Mouse (Mus musculus) kidney, adult 2 months (tissue): ENCODE results near the gene Msh3. TPM values are rescaled to one million over a fixed set of nuclear protein-coding genes. Genes with fewer than 3 reads are reported as not detected.
"Not testable (repeated sequence)": the region's sequence is repeated elsewhere in the genome, so short reads cannot be mapped to it uniquely, and the experiment has no call there.

Experiments
- DNase-seq: peaks from one replicate; pipeline ENCODE4 v3.0.0; 2021
- H3K27ac ChIP-seq: fragments of 200-500 bp; 2 replicates; pipeline ENCODE4 v1.5.1; 2012; ENCODE audit warnings: low read depth, low read length, control low read depth, inconsistent platforms; ENCODE audit not compliant: insufficient read depth
- H3K27me3 ChIP-seq: fragments of 200-500 bp; replicated peaks from 2 replicates; pipeline ENCODE4 v1.6.1; 2012; ENCODE audit warnings: mild to moderate bottlenecking, moderate library complexity, low read length, inconsistent platforms; ENCODE audit not compliant: control insufficient read depth, insufficient read depth
- H3K36me3 ChIP-seq: fragments of 200-500 bp; 2 replicates; pipeline ENCODE4 v1.6.1; 2012; ENCODE audit warnings: mild to moderate bottlenecking, moderate library complexity, low read length, inconsistent platforms; ENCODE audit not compliant: control insufficient read depth, insufficient read depth
- H3K4me1 ChIP-seq: fragments of 200-500 bp; 2 replicates; pipeline ENCODE4 v1.6.1; 2011; ENCODE audit warnings: low read length; ENCODE audit not compliant: control insufficient read depth, insufficient read depth
- H3K4me3 ChIP-seq: fragments of 200-500 bp; 2 replicates; pipeline ENCODE4 v1.5.1; 2011; ENCODE audit warnings: mild to moderate bottlenecking, low read depth, low read length, control low read depth; ENCODE audit not compliant: insufficient read depth
- CTCF ChIP-seq: fragments of 200-500 bp; conservative IDR thresholded peaks from 2 replicates; pipeline ENCODE4 v1.5.1; 2011; ENCODE audit warnings: low read depth, mild to moderate bottlenecking, control low read depth, low read length, moderate library complexity, mixed read lengths; ENCODE audit not compliant: insufficient read depth, insufficient read length
- POLR2A ChIP-seq: fragments of 200-500 bp; IDR thresholded peaks from one replicate; pipeline ENCODE4 v1.6.1; 2011; ENCODE audit warnings: low read depth, low read length, control low read depth
- WGBS: fragments of 180-500 bp; shearing (Covaris S2); methylation state at CpG from one replicate; pipeline ENCODE4 v1.1.7; 2018; 5-methylcytosine and 5-hydroxymethylcytosine counted together
- polyA plus RNA-seq: library from polyadenylated mRNA; depleted of rRNA; stranded (reverse); fragments of >200 nt; gene quantifications from 2 replicates; pipeline ENCODE4 v1.2.3, GENCODE M21; 2012; rRNA removed

Msh3 gene
- polyA plus RNA-seq, result 5.5 and 6.6 TPM in 2 replicates

GRCm38 (mm10) chr13:92354456-92355271, at the start of gene Msh3, which contains the start of gene Dhfr:
TSS of gene Msh3 (minus strand) at chr13:92355003.
TSS of gene Dhfr (plus strand) at chr13:92354726.
- under 1% methylated on average over 75 of the region's 76 CpGs for WGBS
- Histone ChIP-seq H3K36me3 (no peaks in the 10 kb centered on the region; the same call in 1 of the 2 replicates), H3K4me1 (peaks cover 6% of the 10 kb centered on the region; the same call in 1 of the 2 replicates), H3K27me3 (no peaks in the 10 kb centered on the region), H3K27ac (peak within 1 kb of the TSS; percentile 92), H3K4me3 (peak within 1 kb of the TSS; percentile 91)
- DNase-seq, result peak; percentile 98
- TF ChIP-seq CTCF (peak; percentile 71), POLR2A (peak; percentile 16)

GRCm38 (mm10) chr13:92403496-92403895, 48.7 kb upstream of the Msh3 start:
- Histone ChIP-seq H3K36me3 (no peaks in the 10 kb centered on the region), H3K4me1 (no peaks in the 10 kb centered on the region), H3K27ac (no peak overlapping the region), H3K4me3 (no peak overlapping the region), H3K27me3 (no peaks in the 10 kb centered on the region)
- TF ChIP-seq POLR2A, result no peak
- TF ChIP-seq CTCF, result no peak
- DNase-seq, result no peak
- 62% methylated on average over 3 of the region's 3 CpGs for WGBS

- no peak; the same call in 1 of the 2 replicates for TF ChIP-seq CTCF
- TF ChIP-seq POLR2A, result no peak
- no peaks in the 10 kb centered on the region for H3K4me1 ChIP-seq
- 35% methylated on average over 2 of the region's 2 CpGs for WGBS
- no peak overlapping the region for H3K27ac ChIP-seq
- H3K27me3 ChIP-seq, result no peaks in the 10 kb centered on the region
- H3K36me3 ChIP-seq, result no peaks in the 10 kb centered on the region
- no peak overlapping the region for H3K4me3 ChIP-seq
- peak; percentile 36 for DNase-seq
These were observed 47.3 kb upstream of the Msh3 start for GRCm38 (mm10) chr13:92402063-92402462.

GRCm38 (mm10) chr13:92398491-92399384, 43.9 kb upstream of the Msh3 start:
- WGBS, result 82% methylated on average over 11 of the region's 11 CpGs
- Histone ChIP-seq H3K36me3 (no peaks in the 10 kb centered on the region), H3K4me3 (no peak overlapping the region), H3K27me3 (no peaks in the 10 kb centered on the region), H3K4me1 (no peaks in the 10 kb centered on the region), H3K27ac (no peak overlapping the region)
- TF ChIP-seq CTCF (no peak), POLR2A (no peak)
- DNase-seq, result no peak

GRCm38 (mm10) chr13:92393047-92393661, 38.4 kb upstream of the Msh3 start:
- peak; percentile 13 for DNase-seq
- Histone ChIP-seq H3K36me3 (no peaks in the 10 kb centered on the region), H3K27me3 (no peaks in the 10 kb centered on the region), H3K4me3 (no peak overlapping the region), H3K27ac (peak overlapping the region; percentile 48; the same call in 1 of the 2 replicates), H3K4me1 (no peaks in the 10 kb centered on the region)
- no peak for TF ChIP-seq POLR2A
- no peak for TF ChIP-seq CTCF
- 50% methylated on average over 12 of the region's 12 CpGs for WGBS

GRCm38 (mm10) chr13:92387367-92387766, 32.6 kb upstream of the Msh3 start:
- 89% methylated on average over 3 of the region's 3 CpGs for WGBS
- TF ChIP-seq POLR2A, result no peak
- no peak for TF ChIP-seq CTCF
- Histone ChIP-seq H3K36me3 (peaks cover 1% of the 10 kb centered on the region; the same call in 1 of the 2 replicates), H3K27ac (no peak overlapping the region), H3K27me3 (no peaks in the 10 kb centered on the region), H3K4me3 (no peak overlapping the region), H3K4me1 (no peaks in the 10 kb centered on the region)
- DNase-seq, result no peak

GRCm38 (mm10) chr13:92371466-92371865, 16.7 kb upstream of the Msh3 start:
- WGBS, result 98% methylated on average over 6 of the region's 6 CpGs

More at GRCm38 (mm10) chr13:92371466-92371865, 16.7 kb upstream of the Msh3 start:
- not testable (repeated sequence) for H3K27me3 ChIP-seq, DNase-seq, H3K36me3 ChIP-seq, H3K27ac ChIP-seq, H3K4me3 ChIP-seq, H3K4me1 ChIP-seq
